13 mouse cellular contexts compared by ENCODE assay signal in genomic region chr6:112957583-112958280, GRCm38 (mm10). TPM values are rescaled to one million over a fixed set of nuclear protein-coding genes. Genes with fewer than 3 reads are reported as not detected.
DNase-seq lines count a peak whose midpoint lies in the region; ATAC-seq and TF ChIP-seq lines count a peak whose summit lies in the region.
"Had no signal": no experiment of that assay in that cellular context is flagged by ENCODE, and none has a peak within 500 bp of the region (broad histone marks: within the 10 kb centered on the region; RNA-seq: fewer than 3 reads in every experiment).

No protein-coding gene starts in this region.

- no peak overlapping the region for H3K27ac ChIP-seq in kidney, adult 2 months (ENCODE audit: insufficient read depth, low read depth, low read length)
- H3K27ac ChIP-seq in embryonic facial prominence, embryonic 12.5 days: peak overlapping the region; percentile 73
- no peak overlapping the region for H3K27ac ChIP-seq in intestine, embryonic 15.5 days
- H3K27ac ChIP-seq: liver, embryonic 15.5 days had no signal

- H3K9me3 ChIP-seq in embryonic facial prominence, embryonic 12.5 days: no peaks in the 10 kb centered on the region
- H3K9me3 ChIP-seq in intestine, embryonic 15.5 days: no peaks in the 10 kb centered on the region
- H3K9me3 ChIP-seq: liver, embryonic 15.5 days had no signal

- no peaks in the 10 kb centered on the region for H3K27me3 ChIP-seq in kidney, adult 2 months (replicated peaks; ENCODE audit: control insufficient read depth, insufficient read depth, low read length)
- H3K27me3 ChIP-seq in embryonic facial prominence, embryonic 12.5 days: no peaks in the 10 kb centered on the region
- H3K27me3 ChIP-seq in intestine, embryonic 15.5 days (replicated peaks): no peaks in the 10 kb centered on the region
- no peaks in the 10 kb centered on the region for H3K27me3 ChIP-seq in myocyte (ENCODE audit: control insufficient read depth, insufficient read depth, insufficient read length)
- H3K27me3 ChIP-seq: liver, embryonic 15.5 days had no signal

- no peak overlapping the region for H3K9ac ChIP-seq in embryonic facial prominence, embryonic 12.5 days
- H3K9ac ChIP-seq in intestine, embryonic 15.5 days: no peak overlapping the region
- H3K9ac ChIP-seq: liver, embryonic 15.5 days had no signal

- H3K4me2 ChIP-seq in embryonic facial prominence, embryonic 12.5 days (replicated peaks): peak overlapping the region; percentile 7
- no peak overlapping the region for H3K4me2 ChIP-seq in intestine, embryonic 15.5 days (replicated peaks)
- peak overlapping the region; percentile 12 for H3K4me2 ChIP-seq in myocyte (ENCODE audit: low read depth)
- H3K4me2 ChIP-seq: liver, embryonic 15.5 days had no signal

- no peak overlapping the region for H3K4me3 ChIP-seq in kidney, adult 2 months (ENCODE audit: insufficient read depth, low read depth, low read length)
- H3K4me3 ChIP-seq in embryonic facial prominence, embryonic 12.5 days: no peak overlapping the region
- no peak overlapping the region for H3K4me3 ChIP-seq in intestine, embryonic 15.5 days (replicated peaks)
- no peak overlapping the region for H3K4me3 ChIP-seq in myocyte
- H3K4me3 ChIP-seq: erythroblast, embryonic 14.5 days; liver, embryonic 15.5 days had no signal

- 25% methylated on average over 11 of the region's 11 CpGs for WGBS in kidney, adult 2 months
- WGBS in embryonic facial prominence, embryonic 12.5 days: 33% methylated on average over 11 of the region's 11 CpGs
- WGBS in intestine, embryonic 15.5 days: 43% methylated on average over 11 of the region's 11 CpGs

- no peak for TF ChIP-seq POLR2A in kidney, adult 2 months (IDR thresholded peaks at IDR 0.05; ENCODE audit: low read depth, low read length)
- TF ChIP-seq POLR2A in myocyte (IDR thresholded peaks at IDR 0.05; ENCODE audit: insufficient read length, low read depth): no peak

- no peaks in the 10 kb centered on the region; the same call in 1 of the 2 replicates for H3K4me1 ChIP-seq in kidney, adult 2 months (ENCODE audit: control insufficient read depth, insufficient read depth, low read length)
- peaks cover 25% of the 10 kb centered on the region for H3K4me1 ChIP-seq in embryonic facial prominence, embryonic 12.5 days
- no peaks in the 10 kb centered on the region for H3K4me1 ChIP-seq in intestine, embryonic 15.5 days (replicated peaks)
- H3K4me1 ChIP-seq: liver, embryonic 15.5 days had no signal

- peak; percentile 63 to 76 for DNase-seq in kidney, postnatal 4 days
- DNase-seq in kidney, adult 2 months: no peak
- no peak for DNase-seq in urinary bladder, postnatal 4 days (ENCODE audit: low spot score in 2 of 2)
- DNase-seq in adrenal gland, postnatal 10 days: no peak
- DNase-seq in cerebellum, postnatal 25 days: no peak
- DNase-seq: gastrocnemius, postnatal 10 days; layer of hippocampus, postnatal 36 days had no signal

- H3K79me2 ChIP-seq in myocyte (ENCODE audit: control insufficient read depth, insufficient read depth): no peaks in the 10 kb centered on the region

- H3K36me3 ChIP-seq in kidney, adult 2 months (ENCODE audit: control insufficient read depth, insufficient read depth, low read length): no peaks in the 10 kb centered on the region
- no peaks in the 10 kb centered on the region for H3K36me3 ChIP-seq in embryonic facial prominence, embryonic 12.5 days
- no peaks in the 10 kb centered on the region for H3K36me3 ChIP-seq in intestine, embryonic 15.5 days
- no peaks in the 10 kb centered on the region for H3K36me3 ChIP-seq in myocyte (ENCODE audit: control insufficient read depth, insufficient read depth)
- H3K36me3 ChIP-seq: liver, embryonic 15.5 days had no signal

- no peak overlapping the region for H3ac ChIP-seq in myocyte (ENCODE audit: control insufficient read depth, insufficient read length)

- ATAC-seq in embryonic facial prominence, embryonic 12.5 days (ENCODE audit: insufficient number of reproducible peaks, insufficient read depth, low FRiP score, low TSS enrichment): peak; percentile 29; the same call in 1 of the 2 replicates
- ATAC-seq in intestine, embryonic 15.5 days: peak; percentile 36; the same call in 1 of the 2 replicates
- ATAC-seq: activated CD4-positive, CD25-positive, alpha-beta regulatory T cell, adult 4 months had no signal

- no peak for TF ChIP-seq CTCF in kidney, adult 2 months (conservative IDR thresholded peaks at IDR 0.05; ENCODE audit: insufficient read depth, insufficient read length, low read depth, low read length)

TF ChIP-seq in myocyte, 11 proteins besides CTCF, POLR2A, EP300 and RAD21:
- TF ChIP-seq MYOG (IDR thresholded peaks at IDR 0.05; ENCODE audit: control insufficient read depth in 1 of 3, insufficient read depth in 1 of 3, insufficient read length in 2 of 3, low read depth in 2 of 3) (peak in 1 of 3 experiments; percentile 80), E2F4 (IDR thresholded peaks at IDR 0.05; ENCODE audit: insufficient read depth) (no peak), TCF12 (IDR thresholded peaks at IDR 0.05; ENCODE audit: insufficient read depth, poor library complexity, severe bottlenecking) (peak; percentile 41), MYOD1 (IDR thresholded peaks at IDR 0.05; ENCODE audit: control insufficient read depth in 1 of 3, insufficient read length in 2 of 3, low read depth in 2 of 3) (peak in 2 of 3 experiments; percentile 22 to 81)

RNA-seq across cellular contexts. Expression of gene Srgap3, which starts 10.7 kb away (rescaled TPM):
- 5.5 and 5.8 TPM in 2 replicates for polyA plus RNA-seq in kidney, adult 2 months (2012; rRNA removed)
- polyA plus RNA-seq in embryonic facial prominence, embryonic 12.5 days (2016; fragmentation: Nextera tagmentation; extraction: Ambion mirVana): 8.9 and 9.0 TPM in 2 replicates
- 2.6 and 3.5 TPM in 2 replicates for polyA plus RNA-seq in intestine, embryonic 15.5 days (2015; fragmentation: Nextera tagmentation; extraction: Ambion mirVana)
- polyA plus RNA-seq in myocyte (2012; fragmentation: generic; extraction: Trizol): 6.9 TPM
- 10 to 100 TPM; 13.2 to 15.8 TPM for total RNA-seq in adrenal gland, postnatal 10 days (2021)

Comparison
In these comparisons a context has a peak if more than half of its experiments do, and no peak if none do; other contexts are left out.
1. DNase-seq: peak in kidney, postnatal 4 days (2 of 2); none in kidney, adult 2 months (single experiment), urinary bladder, postnatal 4 days (0 of 2), adrenal gland, postnatal 10 days (single experiment) and cerebellum, postnatal 25 days (0 of 2).